Mouse (Mus musculus) spleen, adult 2 months (tissue): ENCODE results near the gene Ahsa2.

Experiments
- CTCF ChIP-seq: fragments of 200-500 bp; IDR thresholded peaks from 2 replicates; pipeline ENCODE4 v1.5.1; 2011; ENCODE audit warnings: mild to moderate bottlenecking, inconsistent platforms; ENCODE audit not compliant: insufficient read depth, insufficient read length, insufficient replicate concordance; ENCODE audit errors: extremely low read depth
- POLR2A ChIP-seq: fragments of 200-500 bp; IDR thresholded peaks from 2 replicates; pipeline ENCODE4 v1.6.1; 2011; ENCODE audit warnings: low read depth, low read length, inconsistent platforms

- no peak for TF ChIP-seq POLR2A
- TF ChIP-seq CTCF = no peak
These were observed 779 bp upstream of the Ahsa2 start for GRCm38 (mm10) chr11:23498609-23499008.
